Mouse (Mus musculus) testis, adult 2 months (tissue): ENCODE results near the gene Gp1bb.

Experiments used
- CTCF ChIP-seq: fragments of 200-500 bp; IDR thresholded peaks from 2 replicates; pipeline ENCODE4 v1.5.1; 2012; ENCODE audit warnings: low read depth, mild to moderate bottlenecking, inconsistent platforms, low read length, moderate library complexity; ENCODE audit not compliant: control insufficient read depth, insufficient read depth, insufficient replicate concordance
- POLR2A ChIP-seq: fragments of 200-500 bp; IDR thresholded peaks from 2 replicates; pipeline ENCODE4 v1.6.1; 2012; ENCODE audit warnings: low read depth, mild to moderate bottlenecking, inconsistent platforms, low read length, moderate library complexity; ENCODE audit not compliant: control insufficient read depth

DNA sequence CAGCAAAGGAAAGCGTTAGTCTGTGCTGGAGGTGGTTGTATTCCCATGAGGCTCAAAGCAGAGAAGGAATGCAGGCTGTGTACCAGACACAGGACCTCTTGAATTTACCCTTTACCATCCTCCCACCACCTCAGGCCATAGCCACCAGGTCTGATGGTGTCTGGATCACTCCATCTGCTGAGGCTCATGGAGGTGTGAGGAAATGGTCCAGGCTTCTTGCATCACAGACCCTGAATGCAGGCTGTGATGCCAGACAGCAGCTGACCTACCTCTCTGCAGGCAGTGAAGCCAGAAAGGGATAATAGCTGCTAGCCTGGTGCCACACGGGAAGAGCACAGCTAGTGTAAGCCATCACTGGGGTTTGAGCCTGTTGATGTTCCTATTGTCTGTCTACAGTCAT, 16.2 kb upstream of the Gp1bb start:
- TF ChIP-seq CTCF: no peak
- TF ChIP-seq POLR2A: no peak
